Mouse (Mus musculus): ENCODE results near the gene Hspa5. TPM values are rescaled to one million over a fixed set of nuclear protein-coding genes. Genes with fewer than 3 reads are reported as not detected.
A peak's percentile ranks its signal among the peaks of the same experiment; 100 is the strongest.
"Not testable (repeated sequence)": the region's sequence is repeated elsewhere in the genome, so short reads cannot be mapped to it uniquely, and the experiment has no call there.

Hspa5 gene
- polyA plus RNA-seq, 1 experiment from 2014 or later: 672 TPM

DNA sequence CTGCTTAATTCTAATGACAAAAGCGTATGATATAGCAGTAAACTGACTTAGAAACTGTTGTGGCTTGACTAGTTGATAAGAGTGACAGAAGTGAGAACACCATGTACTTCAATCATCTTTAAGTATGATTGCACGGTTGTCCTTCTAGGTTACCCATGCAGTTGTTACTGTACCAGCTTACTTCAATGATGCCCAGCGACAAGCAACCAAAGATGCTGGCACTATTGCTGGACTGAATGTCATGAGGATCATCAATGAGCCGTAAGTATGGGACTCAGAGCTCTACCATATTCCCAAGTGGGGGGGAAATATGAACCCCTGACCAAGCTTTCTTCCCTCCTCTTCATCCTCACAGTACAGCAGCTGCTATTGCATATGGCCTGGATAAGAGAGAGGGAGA is 1.9 kb downstream of the Hspa5 start:
- 82% methylated on average over 4 of the region's 4 CpGs for WGBS (ENCODE audit: insufficient replicate concordance)
- Histone ChIP-seq H3K4me1 (peaks cover 57% of the 10 kb centered on the region), H3K27me3 (replicated peaks) (no peaks in the 10 kb centered on the region), H3K9ac (peak overlapping the region; percentile 94), H3K27ac (peak overlapping the region; percentile 28; the same call in 1 of the 2 replicates), H3K9me3 (replicated peaks) (no peaks in the 10 kb centered on the region), H3K36me3 (peaks cover 63% of the 10 kb centered on the region), H3K4me2 (peak overlapping the region; percentile 76), H3K4me3 (peak overlapping the region; percentile 98)
- ATAC-seq: no peak

DNA sequence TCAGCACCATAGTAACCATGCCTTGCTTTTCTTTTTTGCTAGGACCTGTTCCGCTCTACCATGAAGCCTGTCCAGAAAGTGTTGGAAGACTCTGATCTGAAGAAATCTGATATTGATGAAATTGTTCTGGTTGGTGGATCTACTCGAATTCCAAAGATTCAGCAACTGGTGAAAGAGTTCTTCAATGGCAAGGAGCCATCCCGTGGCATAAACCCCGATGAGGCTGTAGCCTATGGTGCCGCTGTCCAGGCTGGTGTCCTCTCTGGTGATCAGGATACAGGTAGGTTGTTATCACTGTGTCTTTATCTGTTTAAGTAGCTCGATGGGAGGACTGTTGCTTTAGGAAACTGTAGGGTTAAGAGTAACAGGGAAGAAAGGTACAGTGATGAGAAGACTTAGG is 2.7 kb downstream of the Hspa5 start:
- peaks cover 71% of the 10 kb centered on the region for H3K36me3 ChIP-seq
- H3K27ac ChIP-seq: 0 out of 2 replicates have a peak overlapping the region, but pooled peaks have one; percentile 25
- H3K9me3 ChIP-seq (replicated peaks): no peaks in the 10 kb centered on the region
- peak overlapping the region; percentile 76 for H3K4me2 ChIP-seq
- H3K9ac ChIP-seq: peak overlapping the region; percentile 94
- WGBS (ENCODE audit: insufficient replicate concordance): 81% methylated on average over 6 of the region's 6 CpGs
- no peaks in the 10 kb centered on the region for H3K27me3 ChIP-seq (replicated peaks)
- peaks cover 57% of the 10 kb centered on the region for H3K4me1 ChIP-seq
- ATAC-seq: no peak
- peak overlapping the region; percentile 98 for H3K4me3 ChIP-seq

DNA sequence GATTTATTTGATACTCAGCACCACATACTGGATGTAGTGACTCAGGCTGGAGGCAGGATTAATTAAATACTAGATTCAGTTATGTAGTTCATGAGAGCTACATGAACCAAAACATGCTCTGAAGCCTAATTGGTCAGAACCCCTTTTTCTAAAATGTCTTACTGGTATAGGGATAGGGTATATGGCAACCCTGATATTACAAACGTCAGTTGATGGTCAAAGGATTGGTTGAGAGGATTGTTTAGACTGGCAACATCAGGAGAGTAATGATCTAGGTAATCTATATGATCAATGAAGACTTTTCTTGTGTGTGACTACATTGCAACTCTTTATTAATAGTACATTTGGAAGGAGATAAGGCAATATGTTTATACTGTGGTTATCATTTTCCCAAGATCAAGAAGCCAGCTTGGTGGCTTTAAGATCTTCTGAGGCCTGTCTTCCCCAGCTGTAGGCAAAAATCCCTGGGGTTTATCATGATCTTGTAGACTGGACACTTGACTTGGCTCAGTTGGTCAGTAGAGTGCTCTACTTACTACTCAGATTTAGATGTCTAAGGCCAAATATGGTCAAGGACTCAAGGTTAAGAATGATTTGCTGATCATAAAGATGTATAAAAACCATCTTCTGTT is 5.6 kb downstream of the Hspa5 start:
- peaks cover 58% of the 10 kb centered on the region for H3K4me1 ChIP-seq
- H3K4me2 ChIP-seq: peak overlapping the region; percentile 47; the same call in 1 of the 2 replicates
- H3K27me3 ChIP-seq (replicated peaks): no peaks in the 10 kb centered on the region
- peaks cover 96% of the 10 kb centered on the region for H3K36me3 ChIP-seq
- 0 out of 2 replicates have a peak overlapping the region, but pooled peaks have one; percentile 45 for H3K9ac ChIP-seq
- no peaks in the 10 kb centered on the region for H3K9me3 ChIP-seq (replicated peaks)
- ATAC-seq: no peak
- H3K4me3 ChIP-seq: no peak overlapping the region
- WGBS (ENCODE audit: insufficient replicate concordance): 75% methylated on average over 1 of the region's 1 CpGs
- H3K27ac ChIP-seq: peak overlapping the region; percentile 22; the same call in 1 of the 2 replicates

DNA sequence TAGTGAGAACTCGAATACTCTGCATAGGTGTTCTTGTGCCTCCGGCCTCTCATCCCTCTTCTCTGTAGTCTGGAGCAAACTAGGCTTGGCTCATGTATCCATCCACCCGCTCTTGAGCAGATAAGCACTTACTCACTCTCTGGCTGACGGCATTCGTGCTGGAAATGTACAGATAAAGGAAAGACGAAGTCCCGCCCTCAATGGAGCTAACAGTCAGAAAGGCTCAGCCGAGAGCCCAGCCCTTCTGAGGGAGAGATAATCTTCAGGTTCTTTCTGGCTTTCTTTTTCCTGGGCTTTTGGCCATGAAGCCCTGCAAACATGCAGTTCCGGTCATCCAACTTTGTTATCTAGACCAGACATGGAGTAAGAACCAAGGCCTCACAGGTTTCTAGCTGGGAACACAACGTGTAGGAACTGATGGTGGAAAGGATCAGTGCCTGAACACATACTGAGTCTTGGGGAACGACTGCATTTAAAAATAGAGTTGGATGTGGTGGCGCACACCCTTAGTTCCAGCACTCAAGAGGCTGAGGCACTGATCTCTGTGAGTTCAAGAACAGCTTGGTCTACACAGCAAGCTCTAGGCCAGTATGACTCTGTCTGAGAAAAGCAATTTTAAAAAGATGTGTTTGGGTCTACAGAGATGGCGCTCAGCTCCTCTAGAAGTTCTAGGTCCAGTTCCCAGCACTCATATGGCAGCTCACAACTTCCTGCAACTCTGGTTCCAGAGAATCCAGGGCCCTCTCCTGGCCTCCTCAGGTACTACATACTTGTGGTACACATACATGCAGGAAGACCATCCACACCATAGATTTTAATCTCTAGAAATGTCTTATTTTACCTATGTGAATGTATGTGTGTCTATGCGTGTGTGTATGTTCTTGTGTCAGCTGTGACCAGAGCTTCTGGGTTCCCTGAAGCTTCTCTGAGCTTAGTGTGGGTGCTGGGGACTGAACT is 11.6 kb downstream of the Hspa5 start:
- H3K4me3 ChIP-seq: peak overlapping the region; percentile 32
- peak overlapping the region; percentile 63 for H3K4me2 ChIP-seq
- no peaks in the 10 kb centered on the region for H3K9me3 ChIP-seq (replicated peaks)
- peak overlapping the region; percentile 99 for H3K27ac ChIP-seq
- peak overlapping the region; percentile 59 for H3K9ac ChIP-seq
- H3K27me3 ChIP-seq (replicated peaks): no peaks in the 10 kb centered on the region
- 34% methylated on average over 14 of the region's 14 CpGs for WGBS (ENCODE audit: insufficient replicate concordance)
- H3K36me3 ChIP-seq: peaks cover 90% of the 10 kb centered on the region
- ATAC-seq: peak; percentile 99
- peaks cover 31% of the 10 kb centered on the region for H3K4me1 ChIP-seq

DNA sequence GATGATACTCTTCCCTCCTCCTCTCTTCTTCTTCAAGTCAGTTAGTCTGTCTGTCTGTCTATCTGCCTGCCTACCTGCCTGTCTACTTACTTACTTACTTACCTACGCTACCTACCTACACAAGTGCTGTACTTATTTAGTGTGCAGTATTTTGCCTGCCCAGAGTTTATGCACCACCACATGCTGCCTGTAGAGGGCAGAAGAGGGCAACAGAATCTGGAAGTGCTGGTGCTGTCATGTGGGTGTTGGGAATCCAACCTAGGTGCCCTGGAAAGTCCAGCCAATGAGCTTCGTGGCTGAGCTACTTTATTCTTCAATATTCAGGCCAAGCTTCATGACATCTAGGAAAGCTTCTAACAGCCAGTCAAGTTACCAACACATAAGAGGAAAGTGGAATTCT is 12.3 kb downstream of the Hspa5 start:
- Histone ChIP-seq H3K9me3 (replicated peaks) (no peaks in the 10 kb centered on the region), H3K27me3 (replicated peaks) (no peaks in the 10 kb centered on the region), H3K36me3 (peaks cover 89% of the 10 kb centered on the region), H3K9ac (peak overlapping the region; percentile 59), H3K4me3 (no peak overlapping the region), H3K4me2 (peak overlapping the region; percentile 63; the same call in 1 of the 2 replicates), H3K4me1 (peaks cover 31% of the 10 kb centered on the region), H3K27ac (peak overlapping the region; percentile 99)
- WGBS (ENCODE audit: insufficient replicate concordance): 73% methylated on average over 2 of the region's 2 CpGs
- ATAC-seq: no peak

DNA sequence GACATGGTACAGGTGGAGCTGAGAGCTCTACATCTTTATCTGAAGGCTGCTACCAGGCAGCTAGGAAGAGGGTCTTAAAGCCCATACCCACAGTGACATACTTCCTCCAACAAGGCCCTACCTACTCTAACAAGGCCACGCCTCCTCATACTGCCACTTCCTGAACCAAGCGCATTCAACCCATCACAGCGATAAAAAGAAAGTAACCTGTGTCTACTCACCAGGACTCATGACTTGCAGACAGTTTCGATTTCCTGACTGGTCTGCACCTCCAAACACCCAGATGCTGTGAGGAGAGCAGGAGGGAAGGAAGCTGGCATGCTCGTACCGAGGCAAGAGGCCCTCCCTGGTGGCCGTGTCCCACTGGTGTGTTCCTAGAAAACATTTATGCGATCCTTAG is 18.5 kb downstream of the Hspa5 start:
- Histone ChIP-seq H3K4me2 (peak overlapping the region; percentile 6; the same call in 1 of the 2 replicates), H3K9ac (no peak overlapping the region), H3K27me3 (replicated peaks) (no peaks in the 10 kb centered on the region), H3K9me3 (replicated peaks) (no peaks in the 10 kb centered on the region), H3K27ac (0 out of 2 replicates have a peak overlapping the region, but pooled peaks have one; percentile 28), H3K4me3 (no peak overlapping the region), H3K36me3 (peaks cover 70% of the 10 kb centered on the region), H3K4me1 (0 out of 2 replicates have a peak, but pooled peaks cover 9% of the 10 kb centered on the region)
- ATAC-seq: no peak
- 81% methylated on average over 8 of the region's 8 CpGs for WGBS (ENCODE audit: insufficient replicate concordance)

DNA sequence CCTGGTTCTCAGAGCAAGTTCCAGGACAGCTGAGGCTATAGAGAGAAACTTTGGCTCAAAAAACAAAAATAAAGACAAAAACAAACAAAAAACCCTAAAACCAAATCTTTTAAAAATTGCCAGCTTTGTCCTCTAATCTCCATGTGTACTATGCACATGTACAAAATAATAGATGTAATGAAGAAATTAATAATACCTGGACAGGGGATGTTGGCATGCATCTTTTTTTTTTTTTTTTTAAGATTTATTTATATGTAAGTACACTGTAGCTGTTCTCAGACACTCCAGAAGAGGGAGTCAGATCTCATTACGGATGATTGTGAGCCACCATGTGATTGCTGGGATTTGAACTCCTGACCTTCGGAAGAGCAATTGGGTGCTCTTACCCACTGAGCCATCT is 20.8 kb downstream of the Hspa5 start:
- peaks cover 68% of the 10 kb centered on the region for H3K36me3 ChIP-seq
- not testable (repeated sequence) for H3K9ac ChIP-seq; H3K9me3 ChIP-seq (replicated peaks); H3K27ac ChIP-seq; H3K27me3 ChIP-seq (replicated peaks); ATAC-seq; H3K4me2 ChIP-seq; H3K4me3 ChIP-seq
- 95% methylated on average over 2 of the region's 2 CpGs for WGBS (ENCODE audit: insufficient replicate concordance)
- peaks cover 11% of the 10 kb centered on the region; the same call in 1 of the 2 replicates for H3K4me1 ChIP-seq

DNA sequence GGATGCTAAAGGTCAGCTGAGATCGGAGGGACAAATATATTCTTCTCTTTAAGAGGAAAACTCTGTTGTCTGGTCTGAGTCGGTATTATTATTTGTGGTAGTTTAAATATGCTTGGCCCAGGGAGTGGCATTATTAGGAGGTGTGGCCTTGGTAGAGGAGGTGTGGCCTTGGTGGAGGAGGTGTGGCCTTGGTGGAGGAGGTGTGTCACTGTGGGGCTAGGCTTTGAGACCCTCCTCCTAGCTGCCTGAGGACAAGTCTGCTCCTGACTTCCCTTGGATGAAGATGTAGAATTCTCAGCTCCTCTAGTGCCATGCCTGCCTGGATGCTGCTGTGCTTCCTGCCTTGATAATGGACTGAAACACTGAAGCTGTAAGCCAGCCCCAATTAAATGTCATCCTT is 22.7 kb downstream of the Hspa5 start:
- ATAC-seq: no peak
- Histone ChIP-seq H3K36me3 (peaks cover 51% of the 10 kb centered on the region), H3K4me2 (no peak overlapping the region), H3K27ac (no peak overlapping the region), H3K4me1 (peaks cover 25% of the 10 kb centered on the region), H3K9ac (no peak overlapping the region), H3K4me3 (no peak overlapping the region), H3K27me3 (replicated peaks) (no peaks in the 10 kb centered on the region), H3K9me3 (replicated peaks) (no peaks in the 10 kb centered on the region)
- WGBS (ENCODE audit: insufficient replicate concordance): 86% methylated on average over 2 of the region's 2 CpGs

DNA sequence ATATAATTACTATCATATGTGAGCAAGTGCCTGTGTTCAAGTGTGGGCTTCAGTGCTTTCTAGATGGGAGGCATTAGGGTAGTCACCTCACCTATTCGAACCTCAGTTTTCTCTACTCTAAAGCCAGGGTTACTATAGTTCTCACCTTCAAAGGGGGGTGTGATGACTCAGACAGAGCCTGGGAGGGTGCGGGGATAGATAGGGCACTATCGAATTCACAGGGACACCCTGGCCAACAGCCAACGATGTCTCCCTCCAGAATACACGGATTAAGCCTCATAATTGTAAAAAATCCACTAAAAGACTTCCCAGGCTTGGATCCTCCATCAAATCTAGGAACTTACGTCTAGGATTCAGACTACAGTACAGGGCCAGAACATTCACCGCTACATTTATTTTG is 23.7 kb downstream of the Hspa5 start:
- H3K36me3 ChIP-seq: peaks cover 43% of the 10 kb centered on the region
- no peak for ATAC-seq
- H3K4me2 ChIP-seq: no peak overlapping the region
- H3K4me3 ChIP-seq: no peak overlapping the region
- no peaks in the 10 kb centered on the region for H3K27me3 ChIP-seq (replicated peaks)
- H3K9ac ChIP-seq: no peak overlapping the region
- WGBS (ENCODE audit: insufficient replicate concordance): 80% methylated on average over 7 of the region's 7 CpGs
- H3K27ac ChIP-seq: no peak overlapping the region
- peaks cover 27% of the 10 kb centered on the region for H3K4me1 ChIP-seq
- no peaks in the 10 kb centered on the region for H3K9me3 ChIP-seq (replicated peaks)

DNA sequence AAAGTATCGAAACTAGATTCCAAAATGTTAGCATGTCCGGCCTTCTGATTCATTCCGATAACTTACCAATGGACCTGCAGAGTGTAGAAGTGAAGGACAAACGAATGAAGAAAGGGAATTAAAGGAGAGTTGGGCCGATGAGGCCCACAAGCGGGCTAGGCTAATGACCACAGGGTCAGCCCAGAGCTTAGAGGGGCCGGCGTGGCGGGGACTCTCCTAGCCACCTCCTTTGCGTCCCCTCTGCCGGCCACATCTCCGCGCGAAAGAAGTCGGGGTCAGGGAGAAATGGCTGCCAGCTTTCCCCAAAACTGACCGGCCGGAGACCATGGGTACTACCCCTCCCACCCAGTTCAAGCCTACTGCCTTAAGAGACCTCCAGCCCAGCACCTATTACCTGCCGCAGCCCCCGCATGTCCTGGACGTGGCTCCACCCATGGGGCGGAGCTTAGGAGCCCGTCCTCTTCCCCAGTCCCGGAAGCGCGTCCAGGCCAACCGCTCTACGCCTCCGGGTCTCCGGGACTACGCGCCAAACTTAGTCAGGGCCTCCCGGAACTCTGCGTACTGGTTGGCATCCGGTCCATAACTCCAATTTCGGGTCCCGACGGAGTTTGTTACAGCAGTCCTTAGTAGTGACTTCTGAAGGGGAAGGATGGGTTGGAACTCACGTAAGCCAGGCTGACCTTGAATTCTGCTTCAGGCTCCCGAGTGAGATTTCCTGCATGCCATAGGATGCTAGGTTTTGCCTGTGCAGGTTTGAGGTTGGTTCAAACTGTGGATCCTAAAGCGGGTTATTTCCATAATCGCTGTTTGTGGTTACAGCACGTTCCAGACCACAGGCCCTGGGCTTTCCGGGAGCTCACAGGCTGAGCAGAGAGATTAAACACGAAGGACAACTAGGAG is 27.8 kb downstream of the Hspa5 start, which contains the start of gene Rabepk:
Gene Rabepk, minus strand, starts transcription at position 556 of the 900 bp plus-strand sequence.
- H3K4me3 ChIP-seq: peak within 1 kb of the TSS; percentile 73
- peak within 1 kb of the TSS; percentile 89 for H3K27ac ChIP-seq
- 2% methylated on average over 44 of the region's 44 CpGs for WGBS (ENCODE audit: insufficient replicate concordance)
- peak within 1 kb of the TSS; percentile 81 for H3K4me2 ChIP-seq
- H3K36me3 ChIP-seq: peaks cover 36% of the 10 kb centered on the region
- no peaks in the 10 kb centered on the region for H3K9me3 ChIP-seq (replicated peaks)
- peaks cover 48% of the 10 kb centered on the region for H3K4me1 ChIP-seq
- peak within 1 kb of the TSS; percentile 85 for H3K9ac ChIP-seq
- H3K27me3 ChIP-seq (replicated peaks): no peaks in the 10 kb centered on the region
- peak; percentile 78 for ATAC-seq

DNA sequence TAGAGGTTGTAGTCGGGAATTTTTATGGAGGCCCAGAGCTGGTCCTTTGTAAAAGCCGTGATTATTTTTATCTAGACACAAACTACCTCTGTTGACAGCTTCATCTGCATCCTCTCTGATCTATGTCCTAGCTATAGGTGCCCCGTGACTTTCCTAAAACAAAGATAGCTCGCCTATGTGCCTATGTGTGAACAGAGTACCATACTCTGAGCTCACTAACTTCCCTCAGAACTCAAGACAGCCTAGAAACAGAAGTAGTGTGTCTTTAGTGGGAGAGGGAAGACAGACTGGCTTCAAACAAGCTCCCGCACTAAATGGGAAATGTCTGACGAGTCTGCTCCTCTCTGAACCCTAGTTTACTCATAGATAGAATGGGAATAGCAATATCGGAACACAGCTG is 28.6 kb downstream of the Hspa5 start:
- 37% methylated on average over 7 of the region's 7 CpGs for WGBS (ENCODE audit: insufficient replicate concordance)
- Histone ChIP-seq H3K9ac (peak overlapping the region; percentile 85), H3K27ac (peak overlapping the region; percentile 89), H3K4me3 (peak overlapping the region; percentile 73), H3K27me3 (replicated peaks) (no peaks in the 10 kb centered on the region), H3K4me2 (peak overlapping the region; percentile 81), H3K4me1 (peaks cover 55% of the 10 kb centered on the region), H3K9me3 (replicated peaks) (no peaks in the 10 kb centered on the region), H3K36me3 (peaks cover 34% of the 10 kb centered on the region)
- no peak for ATAC-seq

Data from liver, embryonic 12.5 days (tissue).